Mouse (Mus musculus) frontal cortex, postnatal 25 days (tissue): Measurements from ENCODE around the gene Epb41l1.
"Not testable (repeated sequence)": the region's sequence is repeated elsewhere in the genome, so short reads cannot be mapped to it uniquely, and the experiment has no call there.

Experiments used
- DNase-seq, 2 experiments: peaks; one replicate each; pipeline ENCODE4 v3.0.0; 2022; ENCODE audit warnings: low spot score in 2 of 2

Gene Epb41l1

DNA sequence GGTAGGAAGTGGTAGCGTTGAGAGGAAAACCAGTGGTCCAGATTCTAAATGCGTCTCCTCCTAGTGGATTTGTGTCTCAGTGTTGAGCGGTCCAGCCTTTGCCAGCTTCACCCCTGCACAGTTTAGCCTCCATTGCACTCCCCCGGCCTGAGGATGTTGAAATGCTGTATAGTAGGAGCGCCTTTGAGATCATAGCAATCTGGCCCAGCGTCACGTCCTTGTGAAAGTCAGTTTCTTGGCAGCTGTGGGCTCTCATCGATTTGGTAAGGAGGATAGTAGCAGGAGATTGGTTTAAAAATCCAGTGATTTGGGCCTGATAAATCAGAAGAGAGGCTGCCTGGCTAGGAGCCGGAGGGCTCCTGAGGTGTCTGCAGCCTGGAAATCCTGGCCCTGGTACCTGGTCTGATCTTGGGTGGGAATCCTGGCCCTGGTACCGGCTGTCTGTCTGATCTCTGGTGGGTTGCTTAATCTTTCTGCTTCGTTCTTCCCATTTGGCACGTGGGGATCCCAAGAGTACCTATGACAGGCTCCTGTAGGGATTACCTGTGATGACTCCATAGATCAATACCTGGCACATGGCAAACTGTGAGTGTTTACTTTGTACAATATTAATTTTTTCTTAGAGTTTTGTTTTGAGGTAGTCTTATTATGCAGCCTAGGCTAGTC is 65.5 kb downstream of the Epb41l1 start:
- DNase-seq, result no peak

DNA sequence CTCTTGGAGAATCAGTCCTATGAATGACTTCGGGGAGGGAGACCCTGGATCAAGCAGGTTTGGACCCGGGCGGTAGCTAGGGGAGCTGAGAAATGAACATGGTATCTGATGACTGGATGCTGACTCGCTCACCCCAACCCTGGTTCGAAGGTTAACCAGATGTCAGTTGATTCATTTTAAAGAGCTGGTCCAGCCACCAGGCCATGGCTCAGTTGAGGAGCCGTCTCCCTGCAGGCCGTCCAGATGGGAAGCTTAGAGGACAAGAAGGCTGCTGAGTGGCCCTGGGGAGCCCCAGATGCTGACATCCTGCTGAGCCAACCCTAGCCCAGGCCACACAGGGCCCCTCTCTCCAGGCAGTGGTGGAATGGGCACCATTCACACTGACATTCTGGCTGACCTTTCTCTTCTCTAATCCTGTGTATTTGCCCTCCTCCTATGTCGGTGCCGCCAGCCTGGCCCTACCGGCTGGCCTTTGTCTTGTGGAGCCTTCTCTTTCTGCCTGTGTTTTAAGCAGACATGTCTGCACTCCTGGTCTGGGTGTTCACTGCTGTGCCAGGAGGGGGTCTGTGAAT is 67.0 kb downstream of the Epb41l1 start:
- DNase-seq, result no peak

- no peak for DNase-seq
These were observed 67.6 kb downstream of the Epb41l1 start for GRCm38 (mm10) chr2:156488166-156488814.

GRCm38 (mm10) chr2:156490176-156490575 is 69.5 kb downstream of the Epb41l1 start:
- DNase-seq, result no peak

- DNase-seq, result no peak
These were observed 71.1 kb downstream of the Epb41l1 start for GRCm38 (mm10) chr2:156491796-156492195.

DNA sequence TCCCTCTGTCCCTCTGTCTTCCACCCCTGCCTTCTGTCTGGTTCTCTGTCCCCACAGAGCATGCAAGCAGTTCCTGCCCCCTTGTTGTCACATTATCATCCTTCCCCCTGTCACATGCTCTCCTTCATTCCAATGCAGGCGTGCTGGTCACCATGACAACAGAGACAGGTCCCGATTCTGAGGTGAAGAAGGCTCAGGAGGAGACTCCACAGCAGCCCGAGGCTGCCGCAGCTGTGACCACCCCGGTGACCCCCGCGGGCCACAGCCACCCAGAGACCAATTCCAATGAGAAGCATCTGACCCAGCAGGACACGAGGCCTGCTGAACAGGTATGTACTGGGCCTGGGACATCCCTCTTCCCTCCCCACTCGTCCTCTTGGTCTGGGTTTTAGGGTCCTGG is 73.1 kb downstream of the Epb41l1 start:
- DNase-seq, result no peak

DNA sequence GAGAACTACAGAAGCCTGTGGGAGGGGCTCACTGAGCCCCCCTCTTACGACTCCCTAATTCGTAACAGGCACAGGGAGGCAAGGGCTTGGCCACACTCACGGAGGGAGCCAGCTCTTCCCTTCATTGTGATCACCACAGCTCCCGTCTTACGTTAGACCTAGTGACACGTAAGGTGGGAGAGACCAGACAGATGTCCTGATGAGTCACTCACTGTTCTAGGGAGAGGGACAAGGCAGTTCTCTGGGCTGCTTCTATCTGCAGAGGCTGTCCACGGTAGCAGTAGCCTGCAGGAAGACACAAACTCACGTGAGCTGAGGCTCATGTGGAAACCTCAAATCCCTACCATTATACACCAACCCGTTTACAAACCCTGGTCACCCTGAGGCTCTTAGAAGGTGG is 73.8 kb downstream of the Epb41l1 start:
- no peak for DNase-seq

- DNase-seq, result no peak
These were observed 74.2 kb downstream of the Epb41l1 start for GRCm38 (mm10) chr2:156494875-156495274.

GRCm38 (mm10) chr2:156496816-156497566 is 76.3 kb downstream of the Epb41l1 start:
- DNase-seq, result no peak

- DNase-seq, result peak in 1 of 2 experiments; percentile 57
These were observed 77.2 kb downstream of the Epb41l1 start for GRCm38 (mm10) chr2:156497915-156498314.

DNA sequence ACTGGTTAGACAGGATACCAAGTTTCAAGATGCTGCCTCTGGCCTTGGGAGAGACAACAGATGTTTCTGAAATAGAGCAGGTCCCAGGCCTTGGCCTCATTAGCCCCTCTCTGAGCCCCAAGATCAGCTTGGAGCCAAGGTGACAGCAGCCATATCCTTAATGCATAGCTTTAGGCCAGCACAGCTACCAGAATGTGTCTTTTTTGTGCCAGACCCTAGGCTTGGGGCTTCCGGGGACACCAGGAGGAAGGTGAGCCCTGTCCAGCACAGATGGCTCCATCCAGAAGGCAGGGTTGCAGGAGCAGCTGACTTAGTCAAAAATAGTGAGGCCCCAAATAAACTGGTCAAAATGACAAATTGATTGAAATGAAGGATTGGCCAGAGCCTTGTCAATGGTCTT is 80.3 kb downstream of the Epb41l1 start:
- DNase-seq, result no peak

DNA sequence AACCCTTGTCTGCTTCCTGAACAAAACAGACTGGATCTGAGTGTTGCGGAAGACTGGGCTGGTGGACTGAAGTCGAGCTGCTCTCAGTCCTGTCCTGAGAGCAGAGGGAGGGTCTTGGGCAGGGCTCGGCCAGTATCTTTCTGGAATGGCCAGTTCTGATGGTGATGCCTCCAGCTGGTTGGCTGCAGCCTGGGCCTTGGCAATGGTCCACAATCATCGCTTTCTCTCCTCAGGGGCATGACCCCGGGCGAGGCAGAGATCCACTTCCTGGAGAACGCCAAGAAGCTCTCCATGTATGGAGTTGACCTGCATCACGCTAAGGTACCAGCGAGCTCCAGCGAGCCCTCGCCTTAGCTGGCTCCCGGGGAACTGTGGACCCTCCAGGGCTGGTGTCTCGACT is 84.8 kb downstream of the Epb41l1 start:
- DNase-seq, result no peak

DNA sequence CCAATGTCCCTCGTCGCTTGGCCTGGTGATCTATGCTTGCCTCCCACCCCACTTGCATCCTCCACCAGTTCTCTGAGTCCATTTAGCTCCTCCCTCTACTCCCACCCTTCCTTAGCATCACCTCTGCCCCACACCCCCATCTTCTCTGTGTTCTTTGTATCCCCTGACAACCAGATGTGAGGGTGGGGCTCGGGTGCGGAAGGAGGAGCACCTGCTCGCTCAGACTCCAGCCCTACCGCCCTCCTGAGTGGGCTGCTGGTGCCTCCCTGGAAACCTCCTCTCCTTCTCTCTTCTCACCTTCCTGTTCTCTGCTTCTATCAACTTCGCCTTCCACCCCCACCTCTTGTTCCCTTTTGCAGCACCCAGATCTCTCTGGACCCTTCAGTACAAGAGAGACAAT is 91.3 kb downstream of the Epb41l1 start:
- DNase-seq, result no peak

- no peak for DNase-seq
These were observed 91.9 kb downstream of the Epb41l1 start for GRCm38 (mm10) chr2:156512561-156512960.

GRCm38 (mm10) chr2:156515102-156515501 is 94.4 kb downstream of the Epb41l1 start:
- no peak for DNase-seq

DNA sequence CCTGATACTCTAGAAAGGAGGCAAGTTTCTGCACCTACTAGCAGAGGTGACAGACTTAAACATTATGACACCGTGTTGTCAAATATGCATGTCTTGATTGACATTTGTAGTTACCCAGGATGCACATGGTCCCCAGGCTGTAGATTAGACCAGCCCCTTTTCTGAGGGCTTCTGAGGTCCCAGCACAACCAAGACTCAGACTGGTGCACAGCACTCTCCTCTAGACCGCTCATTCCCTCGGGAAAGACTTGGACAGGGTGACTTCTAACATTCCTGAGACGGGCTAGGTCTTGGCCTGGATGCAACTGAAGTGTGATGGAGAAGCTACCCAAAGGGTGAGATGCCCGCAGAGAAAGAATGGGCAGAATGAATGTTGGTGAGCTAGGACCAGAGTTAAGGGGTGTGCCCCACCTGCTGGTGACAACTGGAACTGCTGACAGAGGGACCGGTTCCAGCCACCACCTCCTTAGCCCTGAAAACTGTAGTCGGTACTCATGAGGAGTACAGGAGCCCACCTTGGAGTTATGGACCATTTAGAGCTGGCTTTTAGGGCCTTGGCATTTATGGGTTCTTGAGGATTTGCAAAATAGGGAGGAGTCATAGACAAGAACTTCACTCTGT is 95.0 kb downstream of the Epb41l1 start:
- DNase-seq, result peak; percentile 82 to 88

DNA sequence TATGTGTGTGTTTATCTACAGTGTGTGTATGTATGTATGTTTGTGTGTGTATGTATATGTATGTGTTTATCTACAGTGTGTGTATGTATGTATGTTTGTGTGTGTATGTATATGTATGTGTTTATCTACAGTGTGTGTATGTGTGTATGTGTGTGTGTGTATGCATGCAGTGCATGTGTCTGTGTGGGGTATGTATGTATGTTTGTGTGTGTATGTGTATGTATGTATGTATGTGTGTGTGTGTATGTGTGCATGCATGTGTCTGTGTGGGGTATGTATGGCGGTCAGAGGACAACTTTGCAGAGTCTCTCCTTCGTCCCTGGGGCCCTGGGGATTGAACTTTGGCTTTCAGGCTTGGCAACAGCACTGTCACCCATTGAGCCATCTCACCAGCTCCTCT is 96.0 kb downstream of the Epb41l1 start:
- not testable (repeated sequence) for DNase-seq

DNA sequence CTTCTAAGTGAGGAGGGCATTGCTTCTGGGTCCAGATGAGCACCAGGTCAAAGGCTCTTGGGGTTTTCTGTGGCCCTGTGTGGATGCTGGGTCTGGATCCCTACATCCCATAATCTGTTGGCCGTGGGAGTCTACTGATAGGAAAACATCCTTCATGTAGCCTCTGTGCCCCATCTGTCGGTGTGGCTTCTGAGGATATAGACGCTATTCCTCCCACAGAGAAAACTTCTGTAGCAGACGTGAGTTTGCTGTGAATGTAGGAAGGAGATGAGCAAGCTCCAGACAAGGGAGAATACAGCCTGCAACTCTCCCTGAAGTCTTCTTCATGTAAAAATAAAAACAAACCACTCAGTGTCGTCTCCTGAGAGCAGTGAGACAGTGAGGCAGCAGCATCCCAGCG is 97.6 kb downstream of the Epb41l1 start:
- DNase-seq, result no peak

- no peak for DNase-seq
These were observed 98.9 kb downstream of the Epb41l1 start for GRCm38 (mm10) chr2:156519584-156519983.

GRCm38 (mm10) chr2:156522994-156523393 is 102.3 kb downstream of the Epb41l1 start:
- no peak for DNase-seq

DNA sequence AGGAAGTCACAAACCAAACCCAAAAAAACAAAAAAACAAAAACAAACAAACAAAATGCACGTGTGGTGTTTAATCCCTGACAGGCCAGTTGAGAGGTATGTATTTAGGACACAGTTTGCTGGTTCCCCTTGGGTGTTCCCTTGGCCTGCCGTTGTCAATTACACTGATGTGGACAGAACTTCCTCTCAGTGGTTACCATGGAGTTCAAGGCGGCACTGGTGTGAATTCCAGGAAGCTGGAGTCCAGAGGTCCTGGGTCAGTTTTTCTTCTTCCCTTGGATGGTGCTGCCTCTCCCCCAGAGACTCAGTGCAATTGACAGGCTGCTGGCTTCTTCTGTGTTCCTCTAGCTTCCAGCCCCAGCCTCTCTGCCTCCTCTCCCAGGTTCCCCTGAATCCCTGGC is 103.4 kb downstream of the Epb41l1 start:
- no peak for DNase-seq

- no peak for DNase-seq
These were observed 109.0 kb downstream of the Epb41l1 start for GRCm38 (mm10) chr2:156529726-156530125.
